Mouse (Mus musculus) CD4-positive naive resting alpha-beta T cell, adult 76 days (primary cell): ENCODE results near the gene Agap2. TPM values are rescaled to one million over a fixed set of nuclear protein-coding genes. Genes with fewer than 3 reads are reported as not detected.

ENCODE experiments used
- total RNA-seq: library from RNA; stranded (reverse); gene quantifications from one replicate; pipeline ENCODE4 v1.2.4, GENCODE M21; 2023

The Agap2 gene
- total RNA-seq = 142 TPM

GRCm38 (mm10) chr10:127075080-127075479 lies at the start of gene Agap2:
Gene Agap2, plus strand, starts transcription at chr10:127075284.

GRCm38 (mm10) chr10:127030336-127031296 lies 44.5 kb upstream of the Agap2 start, which contains the start of gene Tsfm:
Gene Tsfm, minus strand, starts transcription at chr10:127030840.

GRCm38 (mm10) chr10:127041274-127041766 lies 33.8 kb upstream of the Agap2 start, which contains the start of the genes Mettl1 and Eef1akmt3:
Gene Mettl1, plus strand, starts transcription at chr10:127041414.
Gene Eef1akmt3, minus strand, starts transcription at chr10:127041513.

GRCm38 (mm10) chr10:127047954-127048353 lies 27.1 kb upstream of the Agap2 start, which contains the start of gene Cyp27b1:
Gene Cyp27b1, plus strand, starts transcription at chr10:127048250.

DNA sequence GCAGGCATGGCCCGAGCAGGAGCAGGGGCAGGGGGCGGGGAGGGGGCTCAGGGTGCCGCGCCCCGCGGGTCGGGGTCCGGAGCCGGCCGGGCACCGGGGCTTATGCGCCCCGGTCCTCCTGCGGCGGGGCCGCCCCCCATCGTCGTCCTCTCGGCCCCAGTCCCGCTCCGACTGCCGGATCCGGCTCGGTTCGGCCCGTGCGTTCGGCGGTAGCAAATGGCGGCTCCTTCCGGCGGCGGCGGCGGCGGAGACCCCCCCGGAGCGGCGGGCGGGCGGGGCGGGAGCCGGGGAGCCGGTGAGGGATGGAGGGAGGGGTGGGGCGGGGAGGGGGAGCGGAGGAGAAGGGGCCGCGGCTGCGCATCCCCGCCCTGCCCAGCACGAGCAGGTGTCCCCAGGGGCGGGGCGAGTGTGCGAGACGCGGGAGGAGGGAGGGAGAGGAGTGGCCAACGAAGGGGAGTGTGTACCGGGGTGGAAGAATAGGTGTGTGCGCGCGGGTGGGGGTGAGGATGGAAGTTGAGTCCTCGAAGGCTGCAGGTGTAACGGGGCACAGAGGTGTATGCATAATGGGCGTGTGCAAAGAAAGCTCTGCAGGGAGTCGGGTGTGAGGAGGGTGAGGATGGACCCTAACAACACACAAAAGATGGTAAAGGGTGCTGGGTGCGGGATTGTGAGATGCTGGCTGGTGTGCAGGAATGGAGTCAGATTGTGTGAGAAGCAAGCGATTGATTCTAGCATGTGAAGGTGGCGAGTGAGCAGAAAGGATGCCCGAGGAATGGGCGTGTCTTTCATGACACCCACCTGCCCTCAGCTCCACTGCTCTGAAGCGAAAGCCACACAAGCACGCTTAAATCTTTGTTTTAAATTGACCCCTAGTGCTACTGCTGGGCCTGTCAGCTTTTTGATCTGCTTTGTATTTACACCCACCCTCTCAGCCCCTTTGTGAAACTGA lies 14.8 kb upstream of the Agap2 start, which contains the start of gene March9:
Gene March9 (minus strand): TSS at position 217 of the 949 bp plus-strand sequence.

DNA sequence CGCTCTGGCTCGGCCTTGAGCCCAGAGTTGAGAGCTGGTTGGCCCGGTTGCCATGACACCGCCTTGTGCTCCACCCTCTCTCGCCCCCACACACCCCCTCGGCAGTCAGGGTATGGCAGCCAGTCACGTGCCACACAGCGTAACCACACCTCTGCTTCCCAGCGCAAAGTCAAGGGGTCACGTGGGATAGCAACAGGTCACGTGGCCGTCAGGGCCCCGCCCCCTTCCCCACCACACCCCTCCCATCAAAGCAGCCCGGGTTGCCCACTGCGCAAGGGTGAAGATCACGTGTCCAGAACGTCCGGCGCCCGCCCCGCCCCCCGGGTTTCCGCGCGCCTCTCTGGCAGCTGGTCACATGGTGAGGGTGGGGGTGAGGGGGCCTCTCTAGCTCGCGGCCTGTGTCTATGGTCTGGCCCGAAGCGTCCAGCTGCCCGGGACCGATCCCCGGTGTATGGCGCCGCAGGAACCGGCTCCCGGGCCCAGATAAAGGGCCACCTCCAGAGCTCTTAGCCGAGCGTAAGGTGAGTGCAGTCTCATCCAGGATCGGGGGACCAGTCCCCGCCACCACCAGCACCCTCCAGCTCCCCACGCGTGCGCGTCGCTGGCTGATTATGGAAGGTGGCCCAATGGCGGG lies 11.7 kb upstream of the Agap2 start, which contains the start of gene Cdk4:
Gene Cdk4 (plus strand): TSS at position 296 of the 634 bp plus-strand sequence.

DNA sequence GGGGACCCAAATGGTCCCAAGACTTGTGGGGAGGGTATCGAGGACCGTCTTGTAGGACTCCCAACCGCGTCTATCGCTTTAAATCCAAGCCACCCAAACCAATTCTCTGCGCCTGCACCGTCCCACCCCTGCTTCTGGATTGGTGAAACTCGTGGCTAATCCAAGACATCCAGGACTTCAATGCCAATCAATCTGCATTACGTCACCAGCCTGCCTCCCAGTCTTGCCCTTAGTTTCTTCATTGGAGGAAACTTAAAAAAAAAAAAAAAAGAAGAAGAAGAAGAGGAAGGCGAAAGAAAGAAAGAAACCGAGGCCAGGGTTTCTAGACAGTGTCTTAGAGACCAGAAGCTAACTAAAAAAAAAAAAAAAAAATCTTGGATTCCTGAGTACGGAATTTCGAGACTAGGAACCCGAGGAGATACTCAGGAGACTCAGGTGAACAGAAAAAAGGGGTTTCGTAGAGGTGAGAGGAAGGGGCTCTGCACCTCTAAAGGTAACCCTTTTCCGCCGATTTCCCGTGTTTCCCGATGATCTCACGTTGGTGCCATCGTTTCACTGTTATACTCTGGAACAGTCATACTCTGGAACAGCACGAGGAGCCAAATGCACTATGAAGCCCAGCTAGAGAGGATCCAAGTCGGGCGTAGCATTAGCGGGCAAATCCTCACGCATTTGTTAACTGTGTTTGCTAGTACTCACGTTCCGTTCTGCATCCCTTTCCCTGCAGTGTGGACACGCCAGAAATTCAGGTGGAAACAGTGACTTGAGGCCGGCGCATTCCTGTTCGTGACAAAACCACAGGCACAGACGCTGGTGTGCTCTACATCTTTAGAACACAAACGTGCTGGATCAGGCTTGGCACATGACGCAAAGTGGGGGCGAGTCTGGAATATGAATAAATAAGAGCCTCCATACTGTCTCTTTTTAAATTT lies 4.6 kb upstream of the Agap2 start, which contains the start of gene Tspan31:
Gene Tspan31 (minus strand): TSS at position 75 of the 932 bp plus-strand sequence.

DNA sequence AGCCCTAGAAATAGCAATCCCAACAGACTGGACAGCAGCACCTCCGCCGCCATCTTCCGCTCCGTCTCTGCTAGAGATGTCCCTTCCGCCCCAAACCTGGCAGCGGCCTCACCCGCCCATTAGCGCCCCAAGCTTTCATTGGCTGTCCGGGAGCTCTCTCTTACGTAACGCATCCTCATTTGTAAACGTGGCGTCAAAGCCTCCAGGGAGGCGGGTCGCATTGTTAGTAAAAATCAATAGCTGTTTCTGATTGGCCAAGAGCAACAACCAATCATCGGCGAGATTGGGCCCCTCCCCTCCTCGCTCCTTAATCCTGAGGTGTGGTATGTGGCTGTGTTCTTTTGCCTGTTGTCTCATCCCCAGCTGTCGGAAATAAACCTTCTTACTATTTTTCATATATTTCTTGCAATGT lies 46.0 kb downstream of the Agap2 start, which contains the start of gene Os9:
Gene Os9 (minus strand): TSS at position 66 of the 412 bp plus-strand sequence.

Other genes starting within 250 kb of the Agap2 start
- 6.4 TPM for gene Atp23, start 173.9 kb upstream of the Agap2 start, total RNA-seq
- gene Ctdsp2, start 96.6 kb upstream of the Agap2 start, total RNA-seq = 104 TPM
- 2.0 TPM for gene Avil, start 74.6 kb upstream of the Agap2 start, total RNA-seq
- gene Tsfm, start 44.4 kb upstream of the Agap2 start, total RNA-seq = 13.5 TPM
- gene Mettl1, start 33.9 kb upstream of the Agap2 start, total RNA-seq = 22.7 TPM
- 0.53 TPM for gene Eef1akmt3, start 33.8 kb upstream of the Agap2 start, total RNA-seq
- gene Cyp27b1, start 27.0 kb upstream of the Agap2 start, total RNA-seq = 0.67 TPM
- gene March9, start 15.1 kb upstream of the Agap2 start, total RNA-seq = 4.1 TPM
- gene Cdk4, start 11.8 kb upstream of the Agap2 start, total RNA-seq = 99.5 TPM
- 9.4 TPM for gene Tspan31, start 5.0 kb upstream of the Agap2 start, total RNA-seq
- gene Os9, start 45.8 kb downstream of the Agap2 start, total RNA-seq = 91.1 TPM
- 563 TPM for gene B4galnt1, start 89.9 kb downstream of the Agap2 start, total RNA-seq
- gene Slc26a10, start 105.4 kb downstream of the Agap2 start, total RNA-seq = not detected
- not detected for gene Arhgef25, start 114.8 kb downstream of the Agap2 start, total RNA-seq
- gene Dtx3, start 120.4 kb downstream of the Agap2 start, total RNA-seq = 59.7 TPM
- 43.6 TPM for gene Pip4k2c, start 136.3 kb downstream of the Agap2 start, total RNA-seq
- 0.12 TPM for gene Kif5a, start 188.1 kb downstream of the Agap2 start, total RNA-seq
- 115 TPM for gene Dctn2, start 191.1 kb downstream of the Agap2 start, total RNA-seq
- gene Mbd6, start 213.7 kb downstream of the Agap2 start, total RNA-seq = 103 TPM
- gene Mars, start 236.5 kb downstream of the Agap2 start, total RNA-seq = 48.5 TPM
- 257 TPM for gene Arhgap9, start 246.7 kb downstream of the Agap2 start, total RNA-seq